Mouse (Mus musculus): ENCODE results near the gene Tgfb1i1.

Gene Tgfb1i1

DNA sequence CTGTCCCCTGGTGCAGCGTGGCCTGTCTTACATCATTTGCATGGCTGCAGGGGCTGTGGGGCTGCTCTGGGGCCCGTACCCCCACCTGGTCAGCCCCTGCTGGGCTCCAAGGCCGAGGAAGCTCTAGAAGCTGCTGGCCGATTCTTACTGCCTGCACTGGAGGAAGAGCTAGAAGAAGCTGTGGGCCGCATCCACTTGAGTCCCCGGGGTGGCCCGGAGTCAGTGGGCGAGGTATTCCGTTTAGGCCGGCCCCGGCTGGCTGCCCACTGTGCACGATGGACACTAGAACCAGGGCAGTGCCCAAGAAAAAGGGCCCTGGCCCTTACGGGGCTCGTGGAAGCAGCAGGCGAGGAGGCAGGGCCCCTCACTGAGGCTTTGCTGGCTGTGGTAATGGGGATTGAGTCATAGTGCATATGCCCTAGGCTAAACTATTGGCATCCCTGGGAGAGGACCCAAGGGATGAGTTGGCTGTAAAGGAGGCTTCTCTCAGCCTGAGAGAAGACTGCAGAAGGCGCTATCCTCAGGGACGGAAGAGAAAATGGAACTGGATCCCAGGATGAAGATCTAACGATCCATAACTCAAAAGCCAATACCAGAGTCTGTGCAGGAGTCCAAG lies 2.1 kb upstream of the Tgfb1i1 start:
- DNase-seq (ENCODE audit: low spot score) = no peak

DNA sequence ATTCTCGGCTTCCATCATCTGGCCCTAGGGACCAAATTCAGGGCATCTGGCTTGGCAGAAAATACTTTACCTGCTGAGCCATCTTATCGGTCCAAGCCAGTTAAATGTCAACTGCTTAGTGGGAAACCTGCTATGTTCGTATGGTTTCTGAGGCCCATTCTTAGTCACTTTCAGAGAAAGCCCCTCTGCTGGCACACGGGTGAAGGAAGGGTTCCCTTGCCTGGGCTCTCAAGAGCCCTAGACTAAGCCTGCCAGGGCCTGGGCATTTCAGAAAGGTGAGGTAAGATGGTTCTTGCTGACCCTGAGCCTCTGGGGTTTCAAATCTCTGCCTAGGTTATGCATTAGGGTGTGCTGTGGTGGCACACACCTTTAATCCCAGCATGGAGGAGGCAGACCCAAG lies 1.1 kb upstream of the Tgfb1i1 start:
- no peak for DNase-seq (ENCODE audit: low spot score)

DNA sequence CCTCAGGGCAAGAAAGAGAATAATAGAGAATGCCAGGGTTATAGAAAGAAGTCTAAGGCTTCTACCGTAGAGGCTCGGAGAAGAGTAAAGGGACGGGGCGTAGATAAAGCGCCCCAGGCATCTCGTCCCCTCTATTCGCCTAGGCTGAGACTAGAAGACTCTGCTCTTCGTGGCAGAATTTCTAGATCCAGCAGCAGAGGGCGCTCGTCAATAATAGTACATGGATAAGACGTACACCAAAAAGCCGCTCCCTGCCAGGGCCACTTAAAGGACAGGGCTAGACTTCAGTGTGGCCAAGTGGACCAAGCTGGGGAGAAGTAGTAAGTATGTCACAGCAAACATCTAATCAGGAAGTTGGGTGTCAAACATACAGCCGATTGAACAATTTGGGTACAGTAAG lies 831 bp downstream of the Tgfb1i1 start:
- DNase-seq (ENCODE audit: low spot score) = peak; percentile 74

DNA sequence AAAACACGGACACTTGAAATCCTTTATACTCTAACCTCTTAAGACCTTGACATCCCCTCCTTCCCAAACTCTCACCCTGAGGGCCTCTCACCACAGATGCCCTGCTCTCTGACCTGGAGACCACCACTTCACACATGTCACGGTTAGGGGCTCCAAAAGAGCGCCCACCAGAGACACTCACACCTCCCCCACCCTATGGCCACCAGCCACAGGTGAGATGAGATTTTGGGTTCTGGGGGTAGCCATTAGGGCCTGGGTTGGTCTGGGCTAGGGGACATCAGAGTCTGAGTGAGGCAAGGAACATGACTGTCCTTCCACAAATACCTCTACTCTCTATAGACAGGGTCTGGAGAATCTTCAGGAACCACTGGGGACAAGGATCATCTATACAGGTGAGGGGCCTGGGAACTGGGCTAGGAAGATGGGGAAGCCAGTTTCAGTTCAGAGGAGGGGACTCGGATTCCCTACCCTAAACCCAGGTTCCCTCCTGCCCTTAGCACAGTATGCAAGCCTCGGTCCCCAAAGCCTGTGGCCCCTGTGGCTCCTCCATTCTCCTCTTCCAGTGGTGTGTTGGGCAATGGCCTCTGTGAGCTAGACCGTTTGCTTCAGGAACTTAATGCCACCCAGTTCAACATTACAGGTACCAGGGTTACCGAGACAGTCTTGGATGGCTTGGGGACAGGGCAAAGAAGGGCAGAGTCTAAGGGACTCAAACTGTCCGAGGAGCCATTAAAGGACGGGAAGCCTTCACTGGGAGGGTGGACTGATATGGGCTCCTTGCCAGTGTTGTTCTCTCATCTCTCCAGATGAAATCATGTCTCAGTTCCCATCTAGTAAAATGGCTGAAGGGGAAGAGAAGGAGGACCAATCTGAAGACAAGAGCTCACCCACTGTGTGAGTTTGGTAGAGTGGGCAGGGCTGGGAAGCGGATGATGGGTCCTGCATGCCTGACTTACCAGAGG lies 1.8 kb downstream of the Tgfb1i1 start:
- DNase-seq (ENCODE audit: low spot score) = no peak

DNA sequence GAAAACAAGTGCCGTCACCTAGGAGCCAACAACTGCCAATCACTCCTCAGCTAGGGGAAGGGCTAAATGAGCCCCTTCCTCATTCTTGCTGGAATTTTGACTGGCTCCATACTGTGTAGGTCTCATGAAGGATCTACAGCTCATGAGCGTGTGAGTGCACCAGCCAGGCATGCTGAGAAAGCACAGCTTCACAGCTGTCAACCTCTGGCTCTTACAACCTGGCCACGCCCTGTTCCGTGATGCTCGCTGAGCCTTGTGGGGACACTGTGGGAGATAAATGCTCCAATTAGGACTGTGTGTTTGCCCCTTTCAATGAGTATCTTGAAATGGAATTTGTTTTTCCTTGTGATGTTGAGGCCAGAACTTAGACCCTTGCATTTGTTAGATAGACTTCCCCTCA lies 3.4 kb downstream of the Tgfb1i1 start:
- no peak for DNase-seq (ENCODE audit: low spot score)

DNA sequence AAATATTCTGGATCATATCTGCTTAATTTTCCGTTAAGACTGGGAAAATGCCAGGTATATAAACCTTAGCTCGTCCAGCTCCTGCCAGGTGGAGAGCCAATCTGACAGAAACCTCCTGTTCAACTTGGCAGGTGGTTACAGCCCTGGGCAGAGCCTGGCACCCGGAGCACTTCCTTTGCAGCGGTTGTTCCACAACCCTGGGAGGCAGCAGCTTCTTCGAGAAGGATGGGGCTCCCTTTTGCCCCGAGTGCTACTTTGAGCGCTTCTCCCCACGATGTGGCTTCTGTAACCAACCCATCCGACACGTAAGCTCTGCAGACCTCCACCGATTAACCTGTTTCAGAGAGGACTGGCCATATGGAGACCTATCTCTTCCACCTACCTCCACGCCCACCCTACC lies 5.3 kb downstream of the Tgfb1i1 start:
- DNase-seq (ENCODE audit: low spot score) = no peak

DNA sequence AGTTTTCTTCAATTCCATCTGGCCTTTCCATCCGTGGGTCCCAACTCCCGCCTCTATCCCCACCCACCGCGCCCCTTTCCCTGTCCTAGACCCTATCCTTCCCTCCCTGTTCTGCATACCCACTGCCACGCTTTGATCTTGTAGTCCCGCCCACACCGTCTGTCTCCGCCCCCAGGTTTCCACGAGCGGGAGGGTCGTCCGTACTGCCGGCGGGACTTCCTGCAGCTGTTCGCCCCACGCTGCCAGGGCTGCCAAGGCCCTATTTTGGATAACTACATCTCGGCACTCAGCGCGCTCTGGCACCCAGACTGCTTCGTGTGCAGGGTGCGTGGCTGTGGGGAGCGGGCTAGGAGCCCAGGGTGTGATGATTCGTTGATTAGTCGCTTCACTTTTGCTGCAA lies 6.0 kb downstream of the Tgfb1i1 start:
- DNase-seq (ENCODE audit: low spot score) = no peak

DNA sequence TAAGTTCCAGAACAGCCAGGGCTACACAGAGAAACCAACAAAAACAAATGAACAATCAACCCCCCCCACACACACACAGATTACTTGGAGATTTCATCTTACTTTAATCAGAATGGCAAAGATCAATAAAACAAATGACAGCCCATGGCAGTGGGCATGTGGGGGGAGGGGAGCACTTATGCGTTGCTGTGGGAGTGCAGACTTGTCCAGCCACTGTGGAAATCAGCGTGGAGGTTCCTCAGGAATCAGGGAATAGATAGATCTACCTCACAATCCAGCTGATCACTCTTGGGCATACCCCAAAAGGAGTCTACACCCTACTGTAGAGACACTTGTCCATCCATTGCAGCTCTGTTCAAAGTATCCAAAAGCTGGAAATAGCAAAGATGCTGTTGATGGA lies 8.4 kb downstream of the Tgfb1i1 start:
- DNase-seq (ENCODE audit: low spot score) = no peak

DNA sequence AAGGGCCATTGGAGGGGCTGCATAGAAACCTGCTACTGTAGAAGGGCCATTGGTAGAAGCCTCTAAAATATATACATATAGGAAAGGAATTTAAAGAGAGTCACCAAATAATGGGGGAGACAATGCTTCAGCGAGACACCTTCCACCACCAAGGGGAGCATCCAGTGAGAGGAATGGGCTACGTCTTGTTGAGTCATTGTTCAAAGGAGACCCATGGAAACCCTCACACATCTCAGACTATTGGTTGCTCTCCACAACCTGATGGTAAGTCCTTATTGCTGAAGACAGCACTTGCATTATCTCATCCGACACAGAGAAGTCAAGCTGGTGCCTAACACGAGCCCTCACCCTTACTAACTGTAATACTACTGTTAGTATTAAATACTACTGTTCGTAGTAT lies 9.1 kb downstream of the Tgfb1i1 start:
- DNase-seq (ENCODE audit: low spot score) = no peak

DNA sequence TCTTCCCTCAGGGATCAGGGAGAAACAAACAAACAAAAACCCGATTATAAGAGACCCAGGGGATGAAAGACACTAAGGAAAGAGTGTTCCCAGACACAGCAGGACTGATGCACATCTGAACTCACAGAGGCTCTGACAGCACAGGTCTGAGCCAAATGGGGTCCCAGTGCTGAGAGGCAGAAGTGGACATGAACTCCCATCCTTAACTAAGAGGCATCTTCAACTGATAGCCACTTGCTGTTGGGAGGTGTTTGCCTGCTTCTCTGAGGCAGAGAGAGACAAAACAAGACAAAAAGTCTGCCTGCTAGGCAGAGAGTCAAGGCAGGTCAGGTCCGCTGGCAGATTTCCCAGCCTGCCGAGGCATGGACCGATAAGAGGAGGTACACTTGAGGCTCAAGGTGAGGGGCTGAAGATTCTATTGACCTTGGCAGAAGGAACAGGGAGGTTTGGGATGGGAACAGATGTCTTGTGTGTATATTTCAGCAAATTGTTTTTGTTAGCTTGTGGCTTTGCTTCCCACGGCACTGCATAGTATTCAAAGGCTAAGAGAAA lies 10.2 kb downstream of the Tgfb1i1 start:
- peak; percentile 84 for DNase-seq (ENCODE audit: low spot score)

DNA sequence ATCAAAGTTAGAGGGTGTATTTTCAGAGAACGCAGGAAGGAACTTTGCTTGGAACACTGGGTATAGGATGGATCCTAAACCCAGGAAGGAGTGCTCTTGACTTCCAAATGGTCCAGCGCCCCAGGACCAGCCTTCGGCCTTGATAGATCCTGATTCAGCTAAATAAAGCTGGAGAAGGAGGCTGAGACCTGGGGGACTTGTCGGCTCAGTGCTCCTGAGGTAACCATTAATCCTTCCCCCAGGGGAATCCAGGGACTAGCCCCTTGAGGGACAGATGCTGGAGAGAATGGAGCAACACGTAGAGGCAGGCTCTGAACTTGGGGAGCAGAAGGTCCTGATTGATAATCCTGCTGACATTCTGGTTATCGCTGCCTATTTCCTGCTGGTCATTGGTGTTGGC lies 18.8 kb downstream of the Tgfb1i1 start, which contains the start of gene Slc5a2:
TSS of gene Slc5a2 (plus strand) at position 247 of the 400 bp plus-strand sequence.
- no peak for DNase-seq (ENCODE audit: low spot score)

DNA sequence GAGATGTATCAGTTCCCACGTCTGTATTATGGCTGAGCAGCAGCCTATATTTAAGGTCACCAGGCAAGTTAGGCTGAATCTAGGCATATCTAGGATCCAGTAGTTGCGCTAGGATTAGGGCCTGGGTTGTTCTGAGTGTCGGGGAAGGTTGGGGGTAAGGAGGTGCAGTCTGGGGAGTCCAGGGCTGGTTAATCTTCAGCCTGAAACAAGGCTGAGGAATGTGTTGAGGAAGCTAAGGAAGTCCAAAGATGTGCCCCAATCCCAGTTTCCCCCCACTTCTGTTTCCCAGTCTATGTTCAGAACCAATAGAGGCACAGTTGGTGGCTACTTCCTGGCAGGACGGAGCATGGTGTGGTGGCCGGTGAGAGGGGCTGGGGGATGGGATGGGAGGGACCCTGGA lies 19.4 kb downstream of the Tgfb1i1 start:
- DNase-seq (ENCODE audit: low spot score) = no peak

DNA sequence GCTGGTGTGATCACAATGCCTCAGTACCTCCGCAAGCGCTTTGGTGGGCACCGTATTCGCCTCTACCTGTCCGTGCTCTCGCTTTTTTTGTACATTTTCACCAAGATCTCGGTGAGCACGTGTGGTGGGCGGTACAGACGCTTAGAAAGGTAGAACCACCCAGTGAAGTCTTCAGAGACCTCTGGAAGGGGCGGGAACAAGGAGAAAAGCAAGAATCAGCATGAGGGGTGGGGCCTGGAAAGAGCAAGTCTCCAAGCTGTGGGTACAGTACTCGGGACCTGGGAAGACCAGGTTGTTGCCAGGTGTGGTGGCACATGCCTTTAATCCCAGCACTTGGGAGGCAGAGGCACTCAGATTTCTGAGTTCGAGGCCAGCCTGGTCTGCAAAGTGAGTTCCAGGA lies 20.8 kb downstream of the Tgfb1i1 start:
- DNase-seq (ENCODE audit: low spot score) = no peak

DNA sequence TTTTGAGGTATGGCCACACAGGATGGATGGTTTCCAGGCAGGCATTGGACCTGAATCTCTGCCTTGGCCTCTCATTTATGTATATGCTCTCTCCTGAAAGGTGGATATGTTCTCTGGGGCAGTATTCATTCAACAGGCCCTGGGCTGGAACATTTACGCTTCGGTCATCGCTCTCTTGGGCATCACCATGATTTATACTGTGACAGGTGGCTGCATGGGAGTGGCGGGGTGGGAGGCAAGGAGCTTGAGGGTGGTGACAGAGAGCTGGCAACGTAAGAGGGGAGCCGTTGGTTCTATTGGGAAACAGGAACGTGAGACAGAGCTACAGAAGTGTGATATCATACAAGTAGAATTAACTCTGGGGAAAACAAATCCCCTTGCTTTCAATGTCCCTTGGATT lies 21.2 kb downstream of the Tgfb1i1 start:
- no peak for DNase-seq (ENCODE audit: low spot score)

DNA sequence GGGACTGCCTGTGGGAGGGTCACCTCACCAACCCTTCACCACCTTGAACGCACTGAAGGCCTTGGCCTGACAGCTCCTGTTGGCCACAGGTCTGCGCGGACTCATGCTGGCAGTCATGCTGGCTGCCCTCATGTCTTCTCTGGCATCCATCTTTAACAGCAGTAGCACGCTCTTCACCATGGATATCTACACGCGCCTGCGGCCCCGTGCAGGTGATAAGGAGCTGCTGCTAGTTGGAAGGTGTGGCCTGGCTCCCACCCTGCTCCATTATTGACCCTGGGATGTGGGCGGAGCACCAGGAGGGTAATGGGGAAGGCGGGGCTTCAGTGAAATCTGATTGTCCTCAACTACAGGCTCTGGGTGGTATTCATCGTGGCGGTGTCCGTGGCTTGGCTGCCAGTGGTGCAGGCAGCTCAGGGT lies 23.8 kb downstream of the Tgfb1i1 start:
- no peak for DNase-seq (ENCODE audit: low spot score)

DNA sequence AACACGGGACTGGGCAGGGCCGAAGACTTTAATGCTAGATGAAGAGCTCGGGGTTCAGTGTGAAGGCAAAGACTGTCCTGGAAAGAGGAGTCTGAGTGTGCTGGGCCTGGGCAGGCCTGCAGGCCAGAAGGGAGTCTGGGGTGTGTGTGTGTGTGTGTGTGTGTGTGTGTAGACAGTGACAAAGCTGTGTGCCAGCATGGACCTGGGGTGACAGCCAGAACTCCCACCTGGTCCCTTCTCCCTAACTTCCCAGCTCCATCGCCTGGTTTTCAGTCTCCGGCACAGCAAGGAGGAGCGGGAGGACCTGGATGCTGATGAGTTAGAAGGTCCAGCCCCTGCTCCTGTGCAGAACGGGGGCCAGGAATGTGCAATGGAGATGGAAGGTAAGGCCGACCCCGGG lies 24.9 kb downstream of the Tgfb1i1 start:
- DNase-seq (ENCODE audit: low spot score) = no peak

DNA sequence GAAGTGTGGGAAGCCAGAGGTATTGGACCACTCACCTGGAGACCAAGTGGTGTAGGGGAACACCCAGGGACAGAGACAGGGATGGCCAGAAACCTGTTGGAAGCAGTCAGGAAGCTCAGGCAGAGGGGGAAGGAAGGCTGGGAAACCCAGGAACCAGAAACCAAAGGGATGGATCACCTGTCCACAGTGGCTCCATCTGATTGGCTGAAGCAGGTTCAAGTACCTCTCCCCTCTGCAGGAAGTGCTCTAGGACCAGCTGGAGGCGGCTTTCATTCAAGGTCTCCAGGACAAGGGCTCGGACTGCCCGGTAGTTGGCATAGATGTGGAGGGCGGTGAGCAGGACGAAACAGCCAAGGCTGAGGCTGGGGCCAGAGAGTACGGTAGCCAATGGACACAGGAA lies 29.4 kb downstream of the Tgfb1i1 start:
- DNase-seq (ENCODE audit: low spot score) = no peak

DNA sequence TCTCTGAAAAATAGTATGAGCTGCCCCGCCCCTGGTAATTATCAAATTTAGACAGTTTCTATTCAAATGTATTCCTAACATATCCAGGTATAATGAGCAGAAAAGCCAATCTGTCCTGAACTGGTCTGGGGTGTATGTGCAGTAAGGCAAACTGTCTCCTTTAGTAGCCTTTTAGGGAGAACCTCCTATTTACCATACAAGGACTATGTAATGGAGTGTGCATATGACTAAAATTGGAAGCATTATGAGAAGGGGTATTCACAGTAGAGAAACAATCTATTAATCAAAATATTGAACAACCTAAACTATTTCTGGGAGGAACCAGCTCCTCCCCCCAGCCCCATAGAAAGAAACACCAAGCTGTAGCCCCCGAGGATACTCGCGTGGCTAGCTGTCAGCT lies 33.1 kb downstream of the Tgfb1i1 start:
- no peak for DNase-seq (ENCODE audit: low spot score)

DNA sequence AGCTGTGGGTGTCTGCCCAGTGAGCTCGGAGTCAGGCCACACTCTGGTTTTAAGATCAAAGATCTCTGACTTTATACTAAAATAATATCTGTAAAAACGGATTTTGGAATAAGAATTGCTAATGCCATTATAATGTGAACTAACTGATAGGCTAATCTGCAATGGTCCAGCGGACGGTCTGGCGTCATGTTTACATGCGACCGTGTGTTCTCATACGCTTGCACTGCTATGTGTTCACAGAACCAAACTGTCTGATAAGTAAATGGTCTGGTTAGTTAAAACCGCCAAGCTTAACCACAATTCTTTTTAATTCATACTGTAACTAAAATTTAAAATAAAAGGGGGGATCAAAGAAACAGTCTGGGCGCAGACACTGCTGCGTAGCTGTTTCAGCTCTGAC lies 35.2 kb downstream of the Tgfb1i1 start:
- DNase-seq (ENCODE audit: low spot score) = no peak

DNA sequence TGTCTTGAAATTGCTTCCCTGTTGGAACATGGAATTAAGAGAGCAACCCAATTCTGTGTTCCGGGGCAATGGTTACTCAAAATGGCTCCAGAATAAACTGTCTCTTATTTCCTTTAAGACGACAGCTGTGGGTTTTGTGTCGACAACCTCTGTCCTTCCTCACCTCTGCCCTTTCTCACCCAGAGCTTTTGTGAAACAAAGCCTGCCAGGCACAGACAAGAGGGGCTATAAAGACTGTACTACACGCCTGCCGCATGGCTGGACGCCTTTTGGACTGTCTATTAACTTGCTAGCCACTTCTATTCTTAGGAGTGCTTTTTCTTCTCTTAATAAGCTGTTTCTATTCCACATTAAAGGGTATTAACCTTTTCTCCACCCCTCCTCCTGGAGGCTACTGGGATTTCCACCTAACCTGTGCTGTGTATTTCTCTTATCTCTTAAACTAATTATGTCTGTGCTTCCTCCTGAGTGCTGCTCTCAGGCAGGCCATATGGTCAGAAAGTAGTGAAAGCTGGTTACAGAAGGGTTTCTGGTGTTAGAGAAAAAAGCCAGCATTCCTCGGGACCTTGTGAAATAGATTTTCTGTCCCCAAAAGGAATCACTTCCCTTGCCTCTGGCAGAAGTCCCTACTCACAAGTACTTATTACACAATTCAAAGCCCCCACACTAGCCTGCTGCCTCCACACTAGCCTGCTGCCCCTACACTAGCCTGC lies 36.1 kb downstream of the Tgfb1i1 start:
- no peak for DNase-seq (ENCODE audit: low spot score)

DNA sequence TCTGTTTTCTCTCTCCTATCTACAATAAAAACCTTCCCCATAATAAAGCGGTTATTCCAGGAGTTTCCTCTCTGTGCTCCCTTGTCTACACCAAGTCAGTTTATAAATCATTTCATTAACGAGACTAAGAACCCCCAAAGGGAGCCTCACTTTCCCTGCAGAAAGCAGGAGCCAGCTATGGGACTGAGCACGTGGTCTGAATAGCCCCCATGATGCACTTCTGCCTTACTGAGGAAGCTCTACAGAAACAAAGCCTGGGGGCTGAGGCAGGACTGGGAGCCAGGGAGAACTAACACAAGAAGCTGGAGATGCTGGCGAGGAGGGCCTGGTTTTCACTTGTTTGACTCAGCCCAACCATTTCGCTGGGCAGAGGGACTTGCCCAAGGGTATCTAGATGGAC lies 37.4 kb downstream of the Tgfb1i1 start:
- DNase-seq (ENCODE audit: low spot score) = no peak

DNA sequence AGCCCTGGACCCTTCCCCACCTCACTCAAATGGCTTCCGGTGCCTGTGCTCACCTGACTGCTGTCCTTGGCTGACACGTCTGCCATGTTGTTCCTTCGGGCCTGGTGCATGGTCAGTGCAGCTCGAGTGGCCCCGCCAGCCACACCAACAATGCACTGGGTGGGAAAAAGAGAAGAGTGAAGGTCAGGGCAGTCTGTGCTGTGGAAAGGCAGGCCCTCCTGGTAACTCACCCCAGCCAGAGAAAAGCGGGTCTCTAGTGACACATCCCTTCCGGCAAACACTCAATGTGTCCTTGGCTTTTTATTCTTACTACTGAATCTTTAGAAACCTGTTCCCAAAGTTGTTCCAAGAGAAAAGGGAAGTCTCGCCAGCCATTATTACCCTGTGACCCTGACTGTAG lies 38.4 kb downstream of the Tgfb1i1 start:
- DNase-seq (ENCODE audit: low spot score) = no peak

Data from ovary, adult 18-20 months (tissue).